In genomic region chr17:21680019-21680376, GRCm38 (mm10) we compare ENCODE assay signal across 8 mouse cellular contexts. TPM values are rescaled to one million over a fixed set of nuclear protein-coding genes. Genes with fewer than 3 reads are reported as not detected.
DNase-seq lines count a peak whose midpoint lies in the region; ATAC-seq and TF ChIP-seq lines count a peak whose summit lies in the region.
"Not testable (repeated sequence)": the region's sequence is repeated elsewhere in the genome, so short reads cannot be mapped to it uniquely, and the experiment has no call there.

No protein-coding gene starts in this region.

- not testable (repeated sequence) for H3K9me3 ChIP-seq in forebrain, embryonic 12.5 days; heart, embryonic 15.5 days (replicated peaks); intestine, postnatal 0 days (ENCODE audit: control insufficient read depth); liver, embryonic 11.5 days (ENCODE audit: control insufficient read depth, low read length); neural tube, embryonic 14.5 days (ENCODE audit: control insufficient read depth, low read length)

- not testable (repeated sequence) for H3K27me3 ChIP-seq in cerebellum, adult 2 months (ENCODE audit: control insufficient read depth, insufficient read depth, low read length); forebrain, embryonic 12.5 days; heart, embryonic 15.5 days; intestine, postnatal 0 days (replicated peaks; ENCODE audit: control insufficient read depth, insufficient read depth, low read length); liver, embryonic 11.5 days (replicated peaks; ENCODE audit: control insufficient read depth, insufficient read depth, low read length); neural tube, embryonic 14.5 days (ENCODE audit: control insufficient read depth, insufficient read depth, low read length)

- peak; percentile 20; the same call in 1 of the 2 replicates for TF ChIP-seq POLR2A in cerebellum, adult 2 months (IDR thresholded peaks at IDR 0.05; ENCODE audit: borderline replicate concordance, insufficient read depth, low read length)

- not testable (repeated sequence) for H3K36me3 ChIP-seq in forebrain, embryonic 12.5 days (replicated peaks); heart, embryonic 15.5 days; intestine, postnatal 0 days (ENCODE audit: control insufficient read depth, insufficient read depth); liver, embryonic 11.5 days (ENCODE audit: control insufficient read depth, insufficient read depth, low read length); neural tube, embryonic 14.5 days (ENCODE audit: control insufficient read depth, insufficient read depth, low read length)

- peak overlapping the region; percentile 45 for H3K4me3 ChIP-seq in cerebellum, adult 2 months (replicated peaks; ENCODE audit: insufficient read depth, low read depth, low read length)
- peak overlapping the region; percentile 49 for H3K4me3 ChIP-seq in forebrain, embryonic 12.5 days (replicated peaks)
- H3K4me3 ChIP-seq in heart, embryonic 15.5 days = peak overlapping the region; percentile 59
- H3K4me3 ChIP-seq in intestine, postnatal 0 days (ENCODE audit: low read depth, low read length) = peak overlapping the region; percentile 41
- H3K4me3 ChIP-seq in liver, embryonic 11.5 days (ENCODE audit: low read depth, low read length) = peak overlapping the region; percentile 56
- H3K4me3 ChIP-seq in neural tube, embryonic 14.5 days (ENCODE audit: low read depth, low read length) = peak overlapping the region; percentile 41

- ATAC-seq in forebrain, embryonic 12.5 days (ENCODE audit: low FRiP score) = peak; percentile 86
- peak; percentile 75 for ATAC-seq in heart, embryonic 15.5 days (replicated peaks; ENCODE audit: insufficient number of reproducible peaks, insufficient read depth, low FRiP score, low read depth)
- not testable (repeated sequence) for ATAC-seq in intestine, postnatal 0 days
- peak; percentile 85 for ATAC-seq in liver, embryonic 11.5 days (replicated peaks; ENCODE audit: low FRiP score)
- ATAC-seq in megakaryocyte progenitor cell, adult 5-6 weeks (replicated peaks; ENCODE audit: poor library complexity) = peak; percentile 65
- ATAC-seq in neural tube, embryonic 14.5 days (ENCODE audit: low read depth) = peak; percentile 90

- peak overlapping the region; percentile 33 for H3K9ac ChIP-seq in forebrain, embryonic 12.5 days
- peak overlapping the region; percentile 50 for H3K9ac ChIP-seq in heart, embryonic 15.5 days
- not testable (repeated sequence) for H3K9ac ChIP-seq in intestine, postnatal 0 days (ENCODE audit: low read depth, low read length)
- peak overlapping the region; percentile 66 for H3K9ac ChIP-seq in liver, embryonic 11.5 days (ENCODE audit: low read depth, low read length)
- peak overlapping the region; percentile 32; the same call in 1 of the 2 replicates for H3K9ac ChIP-seq in neural tube, embryonic 14.5 days (replicated peaks; ENCODE audit: low read depth, low read length)

- not testable (repeated sequence) for H3K4me1 ChIP-seq in cerebellum, adult 2 months (ENCODE audit: control insufficient read depth, insufficient read depth, low read length); forebrain, embryonic 12.5 days; heart, embryonic 15.5 days (replicated peaks); intestine, postnatal 0 days (replicated peaks; ENCODE audit: control insufficient read depth, insufficient read depth, low read length); liver, embryonic 11.5 days (replicated peaks; ENCODE audit: control insufficient read depth, insufficient read depth, low read length); neural tube, embryonic 14.5 days (ENCODE audit: control insufficient read depth, insufficient read depth, low read length)

- peak overlapping the region; percentile 55 for H3K4me2 ChIP-seq in forebrain, embryonic 12.5 days
- peak overlapping the region; percentile 70 for H3K4me2 ChIP-seq in heart, embryonic 15.5 days
- peak overlapping the region; percentile 69 for H3K4me2 ChIP-seq in intestine, postnatal 0 days (replicated peaks; ENCODE audit: low read depth)
- peak overlapping the region; percentile 77 for H3K4me2 ChIP-seq in liver, embryonic 11.5 days
- peak overlapping the region; percentile 51; the same call in 1 of the 2 replicates for H3K4me2 ChIP-seq in neural tube, embryonic 14.5 days (ENCODE audit: low read depth, low read length)

- not testable (repeated sequence) for H3K27ac ChIP-seq in cerebellum, adult 2 months (ENCODE audit: insufficient read depth, low read length); forebrain, embryonic 12.5 days; intestine, postnatal 0 days (ENCODE audit: low read depth, low read length); liver, embryonic 11.5 days (ENCODE audit: low read depth, low read length)
- peak overlapping the region; percentile 65 for H3K27ac ChIP-seq in heart, embryonic 15.5 days
- peak overlapping the region; percentile 73; the same call in 1 of the 2 replicates for H3K27ac ChIP-seq in neural tube, embryonic 14.5 days (ENCODE audit: low read depth, low read length)

- DNase-seq in 3134 (ENCODE audit: extremely low read depth, insufficient read length, low spot score) = peak; percentile 80
- not testable (repeated sequence) for DNase-seq in cerebellum, adult 2 months
- peak; percentile 68 for DNase-seq in liver, embryonic 11.5 days (ENCODE audit: low spot score)

- not testable (repeated sequence) for TF ChIP-seq CTCF in cerebellum, adult 2 months (IDR thresholded peaks at IDR 0.05; ENCODE audit: borderline replicate concordance, insufficient read depth, low read depth, low read length); intestine, postnatal 0 days (IDR thresholded peaks at IDR 0.05; ENCODE audit: low read depth)

- WGBS in cerebellum, adult 2 months = under 1% methylated on average over 10 of the region's 10 CpGs
- 2% methylated on average over 10 of the region's 10 CpGs for WGBS in forebrain, embryonic 12.5 days
- under 1% methylated on average over 10 of the region's 10 CpGs for WGBS in heart, embryonic 15.5 days
- under 1% methylated on average over 10 of the region's 10 CpGs for WGBS in intestine, postnatal 0 days
- WGBS in liver, embryonic 11.5 days = 0% methylated on average over 10 of the region's 10 CpGs
- WGBS in neural tube, embryonic 14.5 days = 0% methylated on average over 10 of the region's 10 CpGs

RNA-seq across cellular contexts. Expression of gene Gm10226, which starts 11.7 kb away (rescaled TPM):
- 5.3 and 5.5 TPM in 2 replicates for polyA plus RNA-seq in cerebellum, adult 2 months (2012; rRNA removed)
- 9.3 and 10.5 TPM in 2 replicates for polyA plus RNA-seq in forebrain, embryonic 12.5 days (2016; fragmentation: Nextera tagmentation; extraction: Ambion mirVana)
- polyA plus RNA-seq in heart, embryonic 15.5 days (2015; fragmentation: Nextera tagmentation; extraction: Ambion mirVana) = 2.6 and 3.9 TPM in 2 replicates
- 1.9 and 2.6 TPM in 2 replicates for polyA plus RNA-seq in intestine, postnatal 0 days (2015; fragmentation: Nextera tagmentation; extraction: Ambion mirVana)
- polyA plus RNA-seq in liver, embryonic 11.5 days (2014; fragmentation: Nextera tagmentation; extraction: Ambion mirVana) = 6.1 and 8.7 TPM in 2 replicates
- total RNA-seq in megakaryocyte progenitor cell, adult 5-6 weeks (2015) = 7.1 and 9.4 TPM in 2 replicates
- total RNA-seq in megakaryocyte progenitor cell, adult 5-6 weeks (2017) = 20.6 TPM in 1 of 2 replicates, not detected in the other
- 24.6 and 26.9 TPM in 2 replicates for polyA plus RNA-seq in neural tube, embryonic 14.5 days (2014; fragmentation: Nextera tagmentation; extraction: Ambion mirVana)

RNA-seq across cellular contexts. Expression of gene Zfp760, which starts 27.5 kb away (rescaled TPM):
- polyA plus RNA-seq in cerebellum, adult 2 months (2012; rRNA removed) = 9.7 and 10.1 TPM in 2 replicates
- polyA plus RNA-seq in forebrain, embryonic 12.5 days (2016; fragmentation: Nextera tagmentation; extraction: Ambion mirVana) = 25.1 and 25.9 TPM in 2 replicates
- polyA plus RNA-seq in heart, embryonic 15.5 days (2015; fragmentation: Nextera tagmentation; extraction: Ambion mirVana) = 5.3 and 6.0 TPM in 2 replicates
- 2.3 and 2.5 TPM in 2 replicates for polyA plus RNA-seq in intestine, postnatal 0 days (2015; fragmentation: Nextera tagmentation; extraction: Ambion mirVana)
- 9.7 and 9.9 TPM in 2 replicates for polyA plus RNA-seq in liver, embryonic 11.5 days (2014; fragmentation: Nextera tagmentation; extraction: Ambion mirVana)
- total RNA-seq in megakaryocyte progenitor cell, adult 5-6 weeks (2015) = 6.9 and 7.0 TPM in 2 replicates
- 5.9 and 7.8 TPM in 2 replicates for total RNA-seq in megakaryocyte progenitor cell, adult 5-6 weeks (2017)
- 11.6 and 15.5 TPM in 2 replicates for polyA plus RNA-seq in neural tube, embryonic 14.5 days (2014; fragmentation: Nextera tagmentation; extraction: Ambion mirVana)

RNA-seq across cellular contexts. Expression of gene Zfp983, which starts 29.6 kb away (rescaled TPM):
- polyA plus RNA-seq in cerebellum, adult 2 months (2012; rRNA removed) = 6.5 and 7.3 TPM in 2 replicates
- 8.5 and 8.6 TPM in 2 replicates for polyA plus RNA-seq in forebrain, embryonic 12.5 days (2016; fragmentation: Nextera tagmentation; extraction: Ambion mirVana)
- 2.6 and 2.7 TPM in 2 replicates for polyA plus RNA-seq in heart, embryonic 15.5 days (2015; fragmentation: Nextera tagmentation; extraction: Ambion mirVana)
- polyA plus RNA-seq in intestine, postnatal 0 days (2015; fragmentation: Nextera tagmentation; extraction: Ambion mirVana) = 1.9 and 2.0 TPM in 2 replicates
- 3.4 and 3.9 TPM in 2 replicates for polyA plus RNA-seq in liver, embryonic 11.5 days (2014; fragmentation: Nextera tagmentation; extraction: Ambion mirVana)
- total RNA-seq in megakaryocyte progenitor cell, adult 5-6 weeks (2015) = 6.8 and 10.6 TPM in 2 replicates
- 4.5 and 4.6 TPM in 2 replicates for total RNA-seq in megakaryocyte progenitor cell, adult 5-6 weeks (2017)
- polyA plus RNA-seq in neural tube, embryonic 14.5 days (2014; fragmentation: Nextera tagmentation; extraction: Ambion mirVana) = 11.8 and 15.2 TPM in 2 replicates

RNA-seq across cellular contexts. Expression of gene Zfp229, which starts 50.6 kb away (rescaled TPM):
- polyA plus RNA-seq in cerebellum, adult 2 months (2012; rRNA removed) = 3.8 and 4.6 TPM in 2 replicates
- polyA plus RNA-seq in forebrain, embryonic 12.5 days (2016; fragmentation: Nextera tagmentation; extraction: Ambion mirVana) = 10.5 and 10.8 TPM in 2 replicates
- 4.2 and 6.7 TPM in 2 replicates for polyA plus RNA-seq in heart, embryonic 15.5 days (2015; fragmentation: Nextera tagmentation; extraction: Ambion mirVana)
- 2.0 and 2.3 TPM in 2 replicates for polyA plus RNA-seq in intestine, postnatal 0 days (2015; fragmentation: Nextera tagmentation; extraction: Ambion mirVana)
- 5.1 and 5.8 TPM in 2 replicates for polyA plus RNA-seq in liver, embryonic 11.5 days (2014; fragmentation: Nextera tagmentation; extraction: Ambion mirVana)
- 3.8 and 4.5 TPM in 2 replicates for total RNA-seq in megakaryocyte progenitor cell, adult 5-6 weeks (2015)
- total RNA-seq in megakaryocyte progenitor cell, adult 5-6 weeks (2017) = 5.4 TPM in 2 replicates
- 11.5 and 11.8 TPM in 2 replicates for polyA plus RNA-seq in neural tube, embryonic 14.5 days (2014; fragmentation: Nextera tagmentation; extraction: Ambion mirVana)
